In the genomic region with DNA sequence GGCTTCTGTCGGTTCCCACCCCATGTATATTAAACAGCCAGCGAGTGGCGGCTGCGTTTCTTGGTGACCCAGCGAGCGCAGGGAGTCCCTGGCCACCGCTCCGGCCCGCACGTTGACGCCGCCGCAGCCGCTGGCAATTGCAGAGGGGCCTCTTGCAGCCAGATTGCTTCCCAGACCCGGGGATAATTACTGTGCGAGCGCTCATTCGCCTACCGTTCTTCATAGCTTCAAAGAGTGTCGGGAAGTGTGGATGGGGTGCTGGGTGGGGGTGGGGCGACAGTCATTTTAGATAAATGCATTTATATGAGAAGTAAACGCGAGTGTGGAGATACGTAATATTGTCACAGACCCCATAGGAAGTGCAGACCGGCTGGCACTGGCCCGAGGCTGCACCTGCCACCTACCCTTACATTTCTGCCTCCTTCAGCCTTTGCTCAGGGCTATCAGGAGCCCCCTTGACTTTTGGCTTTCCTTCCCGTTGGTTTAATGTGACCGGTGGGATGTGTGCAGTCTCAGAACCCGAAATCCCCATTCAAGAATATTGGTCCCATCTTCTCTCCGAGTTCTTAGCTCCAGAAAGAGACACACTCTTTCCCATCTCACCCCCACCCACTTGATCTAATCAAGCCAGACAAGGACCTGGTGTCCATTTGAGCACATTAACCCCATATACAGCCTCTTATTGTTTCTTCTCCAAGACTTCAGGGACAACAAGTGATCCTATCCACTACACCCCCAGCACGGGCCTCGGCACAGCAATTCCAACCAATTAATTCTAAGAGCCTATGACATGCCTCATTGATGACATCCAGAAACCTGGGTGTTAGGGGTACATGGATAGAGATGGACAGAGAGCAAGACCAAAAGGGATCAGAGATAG, we compare ENCODE assay signal across 8 mouse cellular contexts. TPM values are rescaled to one million over a fixed set of nuclear protein-coding genes. Genes with fewer than 3 reads are reported as not detected.
DNase-seq lines count a peak whose midpoint lies in the region; ATAC-seq and TF ChIP-seq lines count a peak whose summit lies in the region.

No protein-coding gene starts in this region.

- no peaks in the 10 kb centered on the region for H3K9me3 ChIP-seq in forebrain, embryonic 12.5 days
- H3K9me3 ChIP-seq in limb, embryonic 11.5 days (ENCODE audit: control insufficient read depth, low read length): no peaks in the 10 kb centered on the region; the same call in 1 of the 2 replicates

- TF ChIP-seq POLR2A in olfactory bulb, adult 2 months (IDR thresholded peaks at IDR 0.05; ENCODE audit: insufficient read depth, low read depth, low read length): no peak

- intact Hi-C loops in left cerebral cortex, postnatal 36 days (cut with DNase I): no loop called here

- H3K4me2 ChIP-seq in forebrain, embryonic 12.5 days: peak overlapping the region; percentile 42
- H3K4me2 ChIP-seq in limb, embryonic 11.5 days (ENCODE audit: low read depth, severe bottlenecking): peak overlapping the region; percentile 30

- ATAC-seq in forebrain, embryonic 12.5 days (ENCODE audit: low FRiP score): peak; percentile 35; the same call in 1 of the 2 replicates
- ATAC-seq in limb, embryonic 11.5 days (ENCODE audit: insufficient number of reproducible peaks, low FRiP score, low TSS enrichment, low read depth): no peak
- ATAC-seq in activated CD4-positive, CD25-positive, alpha-beta regulatory T cell, adult 4 months: no peak

- H3K27ac ChIP-seq in forebrain, embryonic 12.5 days: no peak overlapping the region
- H3K27ac ChIP-seq in limb, embryonic 11.5 days (replicated peaks; ENCODE audit: low read depth, low read length): no peak overlapping the region
- H3K27ac ChIP-seq in olfactory bulb, adult 2 months (ENCODE audit: insufficient read depth, low read depth, low read length): no peak overlapping the region

- WGBS in forebrain, embryonic 12.5 days: under 1% methylated on average over 32 of the region's 32 CpGs
- 1% methylated on average over 32 of the region's 32 CpGs for WGBS in limb, embryonic 11.5 days
- 11% methylated on average over 32 of the region's 32 CpGs for WGBS in olfactory bulb, adult 2 months

- peaks cover 62% of the 10 kb centered on the region for H3K4me1 ChIP-seq in forebrain, embryonic 12.5 days
- H3K4me1 ChIP-seq in limb, embryonic 11.5 days (ENCODE audit: control insufficient read depth, insufficient read depth, low read length): peaks cover 30% of the 10 kb centered on the region
- peaks cover 45% of the 10 kb centered on the region for H3K4me1 ChIP-seq in olfactory bulb, adult 2 months (ENCODE audit: control insufficient read depth, insufficient read depth, low read length)

- no peaks in the 10 kb centered on the region for H3K36me3 ChIP-seq in forebrain, embryonic 12.5 days (replicated peaks)
- H3K36me3 ChIP-seq in limb, embryonic 11.5 days (ENCODE audit: control insufficient read depth, insufficient read depth, low read length): no peaks in the 10 kb centered on the region

- DNase-seq in kidney, postnatal 4 days: peak; percentile 31 to 53
- no peak for DNase-seq in kidney, adult 18-20 months
- peak; percentile 69 for DNase-seq in limb, embryonic 11.5 days (ENCODE audit: low spot score)
- no peak for DNase-seq in natural killer cell, adult 2 months (ENCODE audit: low spot score in 2 of 2)
- no peak for DNase-seq in left cerebral cortex, postnatal 36 days (ENCODE audit: low spot score in 2 of 2)

- H3K27me3 ChIP-seq in forebrain, embryonic 12.5 days: peaks cover 83% of the 10 kb centered on the region
- H3K27me3 ChIP-seq in limb, embryonic 11.5 days (ENCODE audit: control insufficient read depth, insufficient read depth, low read length): peaks cover 49% of the 10 kb centered on the region

- no peak for TF ChIP-seq CTCF in olfactory bulb, adult 2 months (IDR thresholded peaks at IDR 0.05; ENCODE audit: insufficient read depth, low read depth, low read length)

- H3K9ac ChIP-seq in forebrain, embryonic 12.5 days: no peak overlapping the region
- H3K9ac ChIP-seq in limb, embryonic 11.5 days (ENCODE audit: low read length): no peak overlapping the region

- H3K4me3 ChIP-seq in forebrain, embryonic 12.5 days (replicated peaks): peak overlapping the region; percentile 18
- H3K4me3 ChIP-seq in limb, embryonic 11.5 days (ENCODE audit: low read depth, low read length): no peak overlapping the region; the same call in 1 of the 2 replicates
- peak overlapping the region; percentile 19; the same call in 1 of the 2 replicates for H3K4me3 ChIP-seq in olfactory bulb, adult 2 months (ENCODE audit: insufficient read depth, low read depth, low read length)

RNA-seq across cellular contexts. Expression of gene Esrrg, which starts 3.0 kb away (rescaled TPM):
- polyA plus RNA-seq in forebrain, embryonic 12.5 days (2016; fragmentation: Nextera tagmentation; extraction: Ambion mirVana): 8.1 and 9.1 TPM in 2 replicates
- 1.2 and 1.5 TPM in 2 replicates for polyA plus RNA-seq in limb, embryonic 11.5 days (2014; fragmentation: Nextera tagmentation; extraction: Ambion mirVana)
- polyA plus RNA-seq in olfactory bulb, adult 2 months (2012; ENCODE audit: insufficient read depth, insufficient read length, low replicate concordance, missing spikeins): not detected in 2 replicates
- not detected for polyA plus RNA-seq in activated CD4-positive, CD25-positive, alpha-beta regulatory T cell, adult 4 months (2017; shearing (Covaris generic))
- 10 to 100 TPM; 29.8 to 30.6 TPM for total RNA-seq in left cerebral cortex, postnatal 36 days (2021)

Comparison
In these comparisons a context has a peak if more than half of its experiments do, and no peak if none do; other contexts are left out.
1. DNase-seq: peak in kidney, postnatal 4 days (2 of 2) and limb, embryonic 11.5 days (single experiment); none in kidney, adult 18-20 months (single experiment), natural killer cell, adult 2 months (0 of 2) and left cerebral cortex, postnatal 36 days (0 of 2).